Mouse (Mus musculus) ES-Bruce4 (cell line): ENCODE results near the gene Tceal9.

Experiments used
- CTCF ChIP-seq: IDR thresholded peaks from one replicate; pipeline ENCODE4 v1.8.1; 2011; ENCODE audit warnings: low read depth, low read length
- POLR2A ChIP-seq: IDR thresholded peaks from one replicate; pipeline ENCODE4 v1.8.1; 2011; ENCODE audit warnings: low read length; ENCODE audit not compliant: insufficient read depth

DNA sequence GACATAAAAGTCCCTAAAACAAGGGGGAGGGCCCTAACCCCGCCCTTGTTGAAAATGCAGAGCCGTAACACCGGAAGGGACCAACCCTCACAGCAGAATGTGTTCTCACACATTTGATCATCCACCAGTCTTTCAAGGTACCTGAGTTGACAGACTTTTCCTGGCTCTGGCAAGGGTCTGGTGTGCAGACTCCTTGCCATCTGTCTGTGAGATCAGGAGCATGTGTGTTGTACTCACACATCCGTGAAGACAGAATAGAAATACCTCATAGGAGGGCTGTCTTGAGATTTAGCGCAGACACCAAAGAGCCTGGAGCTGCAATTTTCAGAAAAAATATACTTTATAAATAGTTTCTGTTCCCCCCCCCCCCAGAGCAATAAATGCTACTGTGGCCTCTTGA lies 34.5 kb downstream of the Tceal9 start:
- no peak for TF ChIP-seq CTCF
- no peak for TF ChIP-seq POLR2A
